Comparison of ENCODE assay signal across 8 mouse cellular contexts in the genomic region with DNA sequence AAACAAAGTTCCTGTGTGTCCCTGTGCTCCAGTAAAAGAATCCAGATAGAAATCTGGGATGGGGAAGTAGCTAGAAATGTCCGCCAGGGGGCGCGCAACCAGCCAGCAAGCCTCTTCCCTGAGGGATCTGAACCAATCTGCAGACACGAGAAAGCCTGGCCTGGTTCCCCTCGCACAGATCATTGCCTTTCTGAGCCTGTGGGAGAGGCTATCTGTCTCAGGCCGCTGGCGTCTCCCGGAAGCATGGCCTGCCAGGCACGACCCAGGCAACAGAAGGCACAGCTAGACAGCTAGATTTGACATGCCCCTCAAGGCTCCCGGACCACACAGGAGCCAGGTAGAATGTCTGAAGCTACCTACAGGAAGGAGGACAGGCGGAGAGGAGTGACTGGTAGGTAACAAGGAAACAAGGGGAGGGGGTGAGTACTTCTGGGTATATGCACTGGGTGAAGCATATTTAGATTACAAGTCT. TPM values are rescaled to one million over a fixed set of nuclear protein-coding genes. Genes with fewer than 3 reads are reported as not detected.
A peak's percentile ranks its signal among the peaks of the same experiment; 100 is the strongest.
DNase-seq lines count a peak whose midpoint lies in the region; ATAC-seq lines count a peak whose summit lies in the region.

A gene (plus strand): TSS at position 130 of the 472 bp plus-strand sequence.

- WGBS in forebrain, embryonic 11.5 days = 13% methylated on average over 11 of the region's 11 CpGs
- WGBS in heart, embryonic 14.5 days = 17% methylated on average over 11 of the region's 11 CpGs
- 15% methylated on average over 11 of the region's 11 CpGs for WGBS in liver, embryonic 11.5 days
- WGBS in stomach, embryonic 16.5 days = 11% methylated on average over 11 of the region's 11 CpGs

- DNase-seq in CD8-positive naive resting alpha-beta T cell, adult 2 months (ENCODE audit: low read depth in 2 of 2, low spot score in 2 of 2) = peak; percentile 28 to 32
- peak; percentile 91 for DNase-seq in forebrain, embryonic 11.5 days (ENCODE audit: low spot score)
- peak; percentile 90 for DNase-seq in kidney, postnatal 10 days
- DNase-seq in liver, embryonic 11.5 days (ENCODE audit: low spot score) = peak; percentile 74
- DNase-seq in natural killer cell, adult 2 months (ENCODE audit: low spot score in 2 of 2) = peak; percentile 28 to 45

- peak; percentile 60; the same call in 1 of the 2 replicates for ATAC-seq in forebrain, embryonic 11.5 days (replicated peaks; ENCODE audit: low FRiP score)
- peak; percentile 77 for ATAC-seq in heart, embryonic 14.5 days (ENCODE audit: insufficient number of reproducible peaks, insufficient read depth, low FRiP score, low read depth)
- peak; percentile 61 for ATAC-seq in liver, embryonic 11.5 days (replicated peaks; ENCODE audit: low FRiP score)
- ATAC-seq in stomach, embryonic 16.5 days (ENCODE audit: insufficient read depth, low FRiP score) = peak; percentile 84

- H3K4me1 ChIP-seq in brown adipose tissue, adult 24 weeks (ENCODE audit: control insufficient read depth, insufficient read depth, insufficient read length, low read length) = no peaks in the 10 kb centered on the region
- no peaks in the 10 kb centered on the region for H3K4me1 ChIP-seq in forebrain, embryonic 11.5 days (replicated peaks; ENCODE audit: control insufficient read depth, insufficient read depth, low read length)
- H3K4me1 ChIP-seq in heart, embryonic 14.5 days (ENCODE audit: control insufficient read depth in 2 of 2, insufficient read depth in 2 of 2, low read length in 2 of 2) = peaks cover 0 to 6% of the 10 kb centered on the region in 2 experiments; a peak in 2 of 4 replicates
- no peaks in the 10 kb centered on the region; the same call in 1 of the 2 replicates for H3K4me1 ChIP-seq in liver, embryonic 11.5 days (replicated peaks; ENCODE audit: control insufficient read depth, insufficient read depth, low read length)
- no peaks in the 10 kb centered on the region for H3K4me1 ChIP-seq in stomach, embryonic 16.5 days (ENCODE audit: control insufficient read depth, insufficient read depth, low read length)

- H3K9me3 ChIP-seq in forebrain, embryonic 11.5 days (ENCODE audit: control insufficient read depth, low read length) = no peaks in the 10 kb centered on the region
- no peaks in the 10 kb centered on the region for H3K9me3 ChIP-seq in heart, embryonic 14.5 days (ENCODE audit: control insufficient read depth, low read length)
- H3K9me3 ChIP-seq in liver, embryonic 11.5 days (ENCODE audit: control insufficient read depth, low read length) = no peaks in the 10 kb centered on the region
- H3K9me3 ChIP-seq in stomach, embryonic 16.5 days (replicated peaks; ENCODE audit: control insufficient read depth, low read length) = no peaks in the 10 kb centered on the region

- H3K27ac ChIP-seq in brown adipose tissue, adult 24 weeks (replicated peaks; ENCODE audit: low read depth, low read length) = no peak within 1 kb of the TSS
- H3K27ac ChIP-seq in forebrain, embryonic 11.5 days (ENCODE audit: low read depth, low read length) = no peak within 1 kb of the TSS
- H3K27ac ChIP-seq in heart, embryonic 14.5 days (replicated peaks in 1 of 2; ENCODE audit: control insufficient read depth in 1 of 2, insufficient read depth in 1 of 2, low read depth in 2 of 2, low read length in 2 of 2) = no peak within 1 kb of the TSS
- H3K27ac ChIP-seq in liver, embryonic 11.5 days (ENCODE audit: low read depth, low read length) = no peak within 1 kb of the TSS
- H3K27ac ChIP-seq in stomach, embryonic 16.5 days (ENCODE audit: low read length) = no peak within 1 kb of the TSS

- no peaks in the 10 kb centered on the region for H3K36me3 ChIP-seq in forebrain, embryonic 11.5 days (ENCODE audit: control insufficient read depth, insufficient read depth, low read length)
- H3K36me3 ChIP-seq in heart, embryonic 14.5 days (ENCODE audit: control insufficient read depth, insufficient read depth, low read length) = no peaks in the 10 kb centered on the region
- no peaks in the 10 kb centered on the region for H3K36me3 ChIP-seq in liver, embryonic 11.5 days (ENCODE audit: control insufficient read depth, insufficient read depth, low read length)
- no peaks in the 10 kb centered on the region for H3K36me3 ChIP-seq in stomach, embryonic 16.5 days (ENCODE audit: control insufficient read depth, insufficient read depth, low read length)

- no peak within 1 kb of the TSS for H3K4me2 ChIP-seq in forebrain, embryonic 11.5 days (ENCODE audit: low read depth, low read length, severe bottlenecking)
- H3K4me2 ChIP-seq in heart, embryonic 14.5 days (ENCODE audit: low read length) = 0 out of 2 replicates have a peak within 1 kb of the TSS, but pooled peaks have one; percentile 24
- H3K4me2 ChIP-seq in liver, embryonic 11.5 days = no peak within 1 kb of the TSS
- H3K4me2 ChIP-seq in stomach, embryonic 16.5 days (ENCODE audit: low read depth, low read length) = peak within 1 kb of the TSS; percentile 29; the same call in 1 of the 2 replicates

- H3K27me3 ChIP-seq in forebrain, embryonic 11.5 days (ENCODE audit: control insufficient read depth, insufficient read depth, low read length) = no peaks in the 10 kb centered on the region
- no peaks in the 10 kb centered on the region for H3K27me3 ChIP-seq in heart, embryonic 14.5 days (ENCODE audit: control insufficient read depth, insufficient read depth, low read length)
- H3K27me3 ChIP-seq in liver, embryonic 11.5 days (replicated peaks; ENCODE audit: control insufficient read depth, insufficient read depth, low read length) = no peaks in the 10 kb centered on the region
- H3K27me3 ChIP-seq in stomach, embryonic 16.5 days (ENCODE audit: control insufficient read depth, insufficient read depth, low read length) = no peaks in the 10 kb centered on the region

- H3K9ac ChIP-seq in forebrain, embryonic 11.5 days (ENCODE audit: low read length) = 0 out of 2 replicates have a peak within 1 kb of the TSS, but pooled peaks have one; percentile 39
- no peak within 1 kb of the TSS for H3K9ac ChIP-seq in heart, embryonic 14.5 days (ENCODE audit: low read length)
- H3K9ac ChIP-seq in liver, embryonic 11.5 days (ENCODE audit: low read depth, low read length) = 0 out of 2 replicates have a peak within 1 kb of the TSS, but pooled peaks have one; percentile 26
- peak within 1 kb of the TSS; percentile 61 for H3K9ac ChIP-seq in stomach, embryonic 16.5 days (ENCODE audit: low read length)

- H3K4me3 ChIP-seq in brown adipose tissue, adult 24 weeks (ENCODE audit: insufficient read depth, low read depth, low read length) = no peak within 1 kb of the TSS
- no peak within 1 kb of the TSS for H3K4me3 ChIP-seq in forebrain, embryonic 11.5 days (ENCODE audit: low read depth, low read length)
- H3K4me3 ChIP-seq in heart, embryonic 14.5 days (ENCODE audit: control insufficient read depth in 1 of 2, insufficient read depth in 1 of 2, low read depth in 1 of 2, low read length in 2 of 2) = no peak within 1 kb of the TSS
- H3K4me3 ChIP-seq in liver, embryonic 11.5 days (ENCODE audit: low read depth, low read length) = no peak within 1 kb of the TSS
- H3K4me3 ChIP-seq in stomach, embryonic 16.5 days (replicated peaks; ENCODE audit: low read length) = 0 out of 2 replicates have a peak within 1 kb of the TSS, but pooled peaks have one; percentile 18

RNA-seq across cellular contexts. Expression of the gene that starts here (rescaled TPM):
- polyA plus RNA-seq in brown adipose tissue, adult 24 weeks (2012; ENCODE audit: insufficient read depth, insufficient read length, missing spikeins) = 125 and 134 TPM in 2 replicates
- 134 and 148 TPM in 2 replicates for polyA plus RNA-seq in forebrain, embryonic 11.5 days (2014; fragmentation: Nextera tagmentation; extraction: Ambion mirVana)
- 58.5 and 64.2 TPM in 2 replicates for polyA plus RNA-seq in heart, embryonic 14.5 days (2014; fragmentation: Nextera tagmentation; extraction: Ambion mirVana)
- polyA plus RNA-seq in liver, embryonic 11.5 days (2014; fragmentation: Nextera tagmentation; extraction: Ambion mirVana) = 74.1 and 79.8 TPM in 2 replicates
- polyA plus RNA-seq in stomach, embryonic 16.5 days (2015; fragmentation: Nextera tagmentation; extraction: Ambion mirVana) = 67.7 and 69.2 TPM in 2 replicates

Comparison
In these comparisons a context has a peak if more than half of its experiments do, and no peak if none do; other contexts are left out.
1. DNase-seq: peak in every context shown above with its lines; median percentile 91 in forebrain, embryonic 11.5 days; 90 in kidney, postnatal 10 days; 74 in liver, embryonic 11.5 days; 36 in natural killer cell, adult 2 months; 30 in CD8-positive naive resting alpha-beta T cell, adult 2 months.
2. H3K4me2 ChIP-seq: peak in heart, embryonic 14.5 days (single experiment) and stomach, embryonic 16.5 days (single experiment); none in forebrain, embryonic 11.5 days (single experiment) and liver, embryonic 11.5 days (single experiment).
3. Peak in every context shown above with its lines, with median percentiles within 50 percentile points of each other: ATAC-seq.